Mouse (Mus musculus) forebrain, postnatal 0 days (tissue): Measurements from ENCODE around the gene Mrpl48. TPM values are rescaled to one million over a fixed set of nuclear protein-coding genes. Genes with fewer than 3 reads are reported as not detected.

Experiments
- ATAC-seq: fragments of 200-750 bp; cut with Nextera tagmentation; 2 replicates; pipeline ENCODE4 v1.8.0; 2017; ENCODE audit warnings: mild to moderate bottlenecking, moderate library complexity
- DNase-seq: peaks from one replicate; pipeline ENCODE4 v3.0.0-alpha.2; 2015
- H3K27ac ChIP-seq: fragments of 300-500 bp; sonication (generic); 2 replicates; pipeline ENCODE4 v1.5.1; 2014; ENCODE audit warnings: low read depth, mild to moderate bottlenecking, antibody characterized with exemption, low read length, moderate library complexity, mixed read lengths
- H3K27me3 ChIP-seq: fragments of 300-500 bp; sonication (generic); 2 replicates; pipeline ENCODE4 v1.6.1; 2014; ENCODE audit warnings: mild to moderate bottlenecking, low read length, mixed read lengths; ENCODE audit not compliant: insufficient read depth
- H3K36me3 ChIP-seq: fragments of 300-500 bp; sonication (generic); 2 replicates; pipeline ENCODE4 v1.6.1; 2014; ENCODE audit warnings: mild to moderate bottlenecking, moderate library complexity; ENCODE audit not compliant: insufficient read depth
- H3K4me1 ChIP-seq: fragments of 300-500 bp; sonication (generic); 2 replicates; pipeline ENCODE4 v1.6.1; 2014; ENCODE audit warnings: antibody characterized with exemption; ENCODE audit not compliant: insufficient read depth
- H3K4me2 ChIP-seq: fragments of 300-500 bp; sonication (generic); 2 replicates; pipeline ENCODE4 v1.6.1; 2014; ENCODE audit warnings: low read depth, mild to moderate bottlenecking, moderate library complexity
- H3K4me3 ChIP-seq: fragments of 300-500 bp; sonication (generic); 2 replicates; pipeline ENCODE4 v1.5.1; 2014; ENCODE audit warnings: low read depth, low read length, mixed read lengths
- H3K9ac ChIP-seq: fragments of 300-500 bp; sonication (generic); 2 replicates; pipeline ENCODE4 v1.6.1; 2014; ENCODE audit warnings: mild to moderate bottlenecking
- H3K9me3 ChIP-seq: fragments of 300-500 bp; sonication (generic); 2 replicates; pipeline ENCODE4 v1.6.1; 2016; ENCODE audit warnings: low read length
- CTCF ChIP-seq: sonication (generic); IDR thresholded peaks from 2 replicates; pipeline ENCODE4 v1.5.1; 2016; ENCODE audit warnings: antibody characterized with exemption, control low read depth, low read depth
- WGBS: fragments of 180-500 bp; shearing (Covaris S2); extraction: QIAGEN DNeasy Blood & Tissue Kit; methylation state at CpG from one replicate; pipeline ENCODE4 v1.1.7; 2014; 5-methylcytosine and 5-hydroxymethylcytosine counted together
- polyA plus RNA-seq: library from polyadenylated mRNA; unstranded; fragments of >200 nt; fragmentation: Nextera tagmentation; extraction: Ambion mirVana; gene quantifications from 2 replicates; pipeline ENCODE4 v1.2.1, GENCODE M21; 2015
- total RNA-seq: library from RNA; depleted of rRNA; stranded (reverse); fragments of >200 nt; gene quantifications from 2 replicates; pipeline ENCODE4 v1.2.3, GENCODE M21; 2014

Gene Mrpl48
- total and polyA plus RNA-seq, 2 experiments from 2014 or later, result 28.9 to 88.4 TPM

DNA sequence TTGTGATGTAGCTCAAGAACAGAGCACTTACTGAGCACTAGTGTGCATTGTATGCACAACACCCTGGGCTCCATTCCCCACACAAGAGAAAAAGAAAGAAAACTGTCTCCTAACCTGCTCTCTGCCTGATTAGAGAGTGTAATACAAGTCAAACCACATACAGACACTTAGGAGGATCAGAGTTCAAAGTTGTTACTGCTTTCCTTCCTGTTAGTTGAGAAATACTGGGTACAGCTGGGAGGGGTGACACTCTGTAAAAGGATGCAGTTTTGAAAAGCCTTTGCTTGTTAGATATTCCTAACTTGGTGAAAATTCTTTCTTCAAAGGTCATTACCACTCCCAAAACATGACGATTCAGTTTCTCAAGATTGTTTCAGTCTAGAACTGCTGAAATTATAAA lies 18.3 kb downstream of the Mrpl48 start:
- WGBS, result 70% methylated on average over 1 of the region's 1 CpGs

DNA sequence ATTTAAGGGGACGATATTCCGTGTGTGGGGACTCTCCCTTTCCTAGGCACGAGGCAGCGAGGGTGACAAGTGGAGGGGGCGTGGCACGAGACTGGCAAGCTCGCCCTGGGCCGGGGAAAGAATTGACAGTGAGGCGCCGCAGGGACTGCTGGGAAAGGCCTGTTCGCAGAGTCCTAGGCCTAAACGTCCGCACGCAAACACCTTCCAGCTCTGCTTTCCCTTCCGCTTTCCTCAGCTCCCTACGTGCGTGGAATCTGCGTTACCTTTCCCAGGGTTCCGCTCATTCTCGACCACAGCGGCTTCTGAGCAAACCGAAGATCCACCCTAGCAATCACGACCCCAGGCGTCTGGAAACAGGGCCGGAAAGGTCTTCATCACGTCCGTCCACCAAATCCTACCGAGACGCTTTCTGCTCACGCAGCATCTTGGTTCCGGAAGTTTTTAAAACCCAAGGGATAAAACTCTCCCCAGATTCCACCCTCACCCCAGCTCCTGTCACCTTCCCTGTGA lies 25.3 kb downstream of the Mrpl48 start:
- ATAC-seq (peak; percentile 98), DNase-seq (peak; percentile 96)
- H3K36me3 ChIP-seq, result no peaks in the 10 kb centered on the region
- H3K9me3 ChIP-seq, result no peaks in the 10 kb centered on the region
- H3K4me1 ChIP-seq, result peaks cover 5% of the 10 kb centered on the region
- TF ChIP-seq CTCF, result no peak
- peak overlapping the region; percentile 57 for H3K4me2 ChIP-seq
- peak overlapping the region; percentile 45 for H3K4me3 ChIP-seq
- H3K27me3 ChIP-seq, result no peaks in the 10 kb centered on the region
- WGBS, result under 1% methylated on average over 31 of the region's 31 CpGs
- H3K27ac ChIP-seq, result peak overlapping the region; percentile 91
- peak overlapping the region; percentile 78 for H3K9ac ChIP-seq

More for the DNA sequence above, 18.3 kb downstream of the Mrpl48 start:
- ATAC-seq (no peak), DNase-seq (no peak)
- no peak overlapping the region for H3K4me3 ChIP-seq
- H3K4me1 ChIP-seq, result no peaks in the 10 kb centered on the region
- no peaks in the 10 kb centered on the region for H3K36me3 ChIP-seq
- no peaks in the 10 kb centered on the region for H3K27me3 ChIP-seq
- no peak overlapping the region for H3K9ac ChIP-seq
- no peaks in the 10 kb centered on the region for H3K9me3 ChIP-seq
- TF ChIP-seq CTCF, result no peak
- H3K4me2 ChIP-seq, result no peak overlapping the region
- H3K27ac ChIP-seq, result no peak overlapping the region

DNA sequence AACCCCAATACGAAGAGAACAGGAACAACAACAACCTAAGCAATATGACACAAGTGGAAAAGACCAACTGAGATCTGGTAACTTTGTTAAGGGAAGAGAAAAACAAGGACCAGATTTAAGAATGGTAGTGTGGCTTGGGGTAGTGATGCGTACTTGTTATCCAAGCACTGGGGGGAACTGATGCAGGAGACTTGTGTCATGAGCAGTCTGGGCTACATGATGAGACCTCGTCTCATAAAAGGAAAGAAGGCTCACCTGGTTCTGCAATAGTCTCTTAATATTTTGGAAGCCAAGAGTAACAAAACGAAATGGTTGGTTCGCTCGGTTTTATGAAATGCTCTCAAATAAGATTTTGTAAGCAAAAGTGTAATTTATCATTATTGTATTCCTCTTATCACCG lies 25.9 kb downstream of the Mrpl48 start:
- no peak for DNase-seq
- Histone ChIP-seq H3K27ac (no peak overlapping the region), H3K9me3 (no peaks in the 10 kb centered on the region), H3K27me3 (no peaks in the 10 kb centered on the region), H3K9ac (peak overlapping the region; percentile 78), H3K4me2 (peak overlapping the region; percentile 57), H3K4me3 (peak overlapping the region; percentile 45), H3K4me1 (peaks cover 5% of the 10 kb centered on the region), H3K36me3 (no peaks in the 10 kb centered on the region)
- TF ChIP-seq CTCF, result no peak
- 36% methylated on average over 7 of the region's 7 CpGs for WGBS
- no peak for ATAC-seq

GRCm38 (mm10) chr7:100578794-100579193 lies 29.3 kb downstream of the Mrpl48 start:
- Histone ChIP-seq H3K4me2 (no peak overlapping the region), H3K4me3 (no peak overlapping the region), H3K9ac (no peak overlapping the region), H3K27me3 (no peaks in the 10 kb centered on the region), H3K36me3 (no peaks in the 10 kb centered on the region), H3K27ac (no peak overlapping the region), H3K4me1 (peaks cover 5% of the 10 kb centered on the region), H3K9me3 (no peaks in the 10 kb centered on the region)
- 44% methylated on average over 2 of the region's 2 CpGs for WGBS
- no peak for TF ChIP-seq CTCF
- ATAC-seq (0 out of 2 replicates have a peak, but pooled peaks have one; percentile 4), DNase-seq (peak; percentile 6)

GRCm38 (mm10) chr7:100572704-100573103 lies 35.4 kb downstream of the Mrpl48 start:
- H3K4me3 ChIP-seq, result no peak overlapping the region
- H3K9me3 ChIP-seq, result no peaks in the 10 kb centered on the region
- no peaks in the 10 kb centered on the region for H3K36me3 ChIP-seq
- WGBS, result 82% methylated on average over 4 of the region's 4 CpGs
- no peak overlapping the region for H3K4me2 ChIP-seq
- no peaks in the 10 kb centered on the region for H3K27me3 ChIP-seq
- H3K9ac ChIP-seq, result no peak overlapping the region
- no peak overlapping the region for H3K27ac ChIP-seq
- TF ChIP-seq CTCF, result no peak
- DNase-seq (no peak), ATAC-seq (no peak)
- no peaks in the 10 kb centered on the region for H3K4me1 ChIP-seq

- no peaks in the 10 kb centered on the region for H3K9me3 ChIP-seq
- DNase-seq, result no peak
- no peak overlapping the region for H3K4me2 ChIP-seq
- no peak for ATAC-seq
- no peaks in the 10 kb centered on the region for H3K27me3 ChIP-seq
- no peaks in the 10 kb centered on the region for H3K4me1 ChIP-seq
- WGBS, result 84% methylated on average over 4 of the region's 4 CpGs
- no peaks in the 10 kb centered on the region for H3K36me3 ChIP-seq
- H3K9ac ChIP-seq, result no peak overlapping the region
- H3K27ac ChIP-seq, result no peak overlapping the region
- TF ChIP-seq CTCF, result no peak
- H3K4me3 ChIP-seq, result no peak overlapping the region
Observed at GRCm38 (mm10) chr7:100572061-100572460, 36.0 kb downstream of the Mrpl48 start.

- H3K36me3 ChIP-seq, result no peaks in the 10 kb centered on the region
- no peak overlapping the region for H3K4me2 ChIP-seq
- ATAC-seq, result no peak
- no peaks in the 10 kb centered on the region for H3K9me3 ChIP-seq
- TF ChIP-seq CTCF, result no peak
- no peak overlapping the region for H3K4me3 ChIP-seq
- H3K27ac ChIP-seq, result no peak overlapping the region
- DNase-seq, result no peak
- no peak overlapping the region for H3K9ac ChIP-seq
- no peaks in the 10 kb centered on the region for H3K27me3 ChIP-seq
- 92% methylated on average over 3 of the region's 3 CpGs for WGBS
- H3K4me1 ChIP-seq, result no peaks in the 10 kb centered on the region
Observed at GRCm38 (mm10) chr7:100570930-100571715, 37.0 kb downstream of the Mrpl48 start.
